Mouse (Mus musculus): ENCODE results near the gene Gss. TPM values are rescaled to one million over a fixed set of nuclear protein-coding genes. Genes with fewer than 3 reads are reported as not detected.
"Not testable (repeated sequence)": the region's sequence is repeated elsewhere in the genome, so short reads cannot be mapped to it uniquely, and the experiment has no call there.

The Gss gene
- polyA plus RNA-seq, 1 experiment from 2014 or later, result 29.8 TPM

GRCm38 (mm10) chr2:155610978-155611377 is 18.4 kb upstream of the Gss start, which contains the start of gene Myh7b:
TSS of gene Myh7b (plus strand) at chr2:155611212.
- Histone ChIP-seq H3K4me1 (ENCODE audit: control insufficient read depth, insufficient read depth, low read length) (no peaks in the 10 kb centered on the region), H3K4me3 (ENCODE audit: low read length) (no peak within 1 kb of the TSS), H3K4me2 (replicated peaks; ENCODE audit: low read depth, low read length) (no peak within 1 kb of the TSS), H3K9ac (ENCODE audit: low read depth, low read length) (no peak within 1 kb of the TSS), H3K36me3 (ENCODE audit: control insufficient read depth, insufficient read depth, low read length) (no peaks in the 10 kb centered on the region), H3K27ac (ENCODE audit: low read depth, low read length) (no peak within 1 kb of the TSS), H3K27me3 (ENCODE audit: control insufficient read depth, insufficient read depth, low read length) (no peaks in the 10 kb centered on the region), H3K9me3 (ENCODE audit: control insufficient read depth, low read length) (no peaks in the 10 kb centered on the region)
- ATAC-seq (ENCODE audit: low FRiP score, low TSS enrichment), result no peak
- 34% methylated on average over 4 of the region's 4 CpGs for WGBS

DNA sequence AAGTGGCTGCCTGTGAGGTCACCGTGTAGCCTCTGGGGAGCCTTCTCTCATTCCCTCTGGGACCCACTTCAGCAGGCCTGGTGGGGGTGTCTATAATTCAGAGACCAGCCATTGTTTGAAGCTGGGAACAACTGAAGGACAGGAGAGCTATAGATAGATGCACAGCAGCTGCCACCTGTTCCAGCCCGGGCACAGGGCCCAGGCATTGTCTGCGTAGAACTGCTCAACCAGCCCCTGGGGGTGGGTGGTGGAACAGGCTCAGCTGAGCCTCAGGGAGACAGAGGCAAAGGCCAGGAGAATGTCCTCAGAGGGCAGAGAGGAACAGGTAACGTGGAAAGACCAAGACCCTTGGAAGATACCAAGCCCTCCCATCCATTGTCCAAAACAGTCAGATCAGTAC is 13.8 kb upstream of the Gss start:
- ATAC-seq (ENCODE audit: low FRiP score, low TSS enrichment), result no peak
- H3K4me2 ChIP-seq (replicated peaks; ENCODE audit: low read depth, low read length), result no peak overlapping the region
- WGBS, result 88% methylated on average over 4 of the region's 4 CpGs
- H3K4me3 ChIP-seq (ENCODE audit: low read length), result no peak overlapping the region
- no peaks in the 10 kb centered on the region for H3K27me3 ChIP-seq (ENCODE audit: control insufficient read depth, insufficient read depth, low read length)
- no peak overlapping the region for H3K9ac ChIP-seq (ENCODE audit: low read depth, low read length)
- no peaks in the 10 kb centered on the region for H3K9me3 ChIP-seq (ENCODE audit: control insufficient read depth, low read length)
- no peak overlapping the region for H3K27ac ChIP-seq (ENCODE audit: low read depth, low read length)
- H3K36me3 ChIP-seq (ENCODE audit: control insufficient read depth, insufficient read depth, low read length), result no peaks in the 10 kb centered on the region
- peaks cover 5% of the 10 kb centered on the region for H3K4me1 ChIP-seq (ENCODE audit: control insufficient read depth, insufficient read depth, low read length)

DNA sequence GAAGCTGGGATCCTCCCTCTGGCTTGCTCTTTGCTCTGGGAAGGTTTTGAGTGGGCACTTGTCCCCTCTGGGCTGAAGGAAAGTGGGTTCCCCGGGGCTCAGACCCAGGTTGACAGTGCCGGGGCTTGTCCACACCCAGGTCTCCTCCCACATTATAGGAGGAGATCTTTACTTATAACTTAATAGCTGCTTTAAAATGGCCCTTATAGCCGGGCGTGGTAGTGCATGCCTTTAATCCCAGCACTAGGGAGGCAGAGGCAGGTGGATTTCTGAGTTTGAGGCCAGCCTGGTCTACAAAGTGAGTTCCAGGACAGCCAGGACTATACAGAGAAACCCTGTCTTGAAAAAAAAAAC is 12.6 kb upstream of the Gss start:
- not testable (repeated sequence) for ATAC-seq (ENCODE audit: low FRiP score, low TSS enrichment); H3K4me3 ChIP-seq (ENCODE audit: low read length); H3K36me3 ChIP-seq (ENCODE audit: control insufficient read depth, insufficient read depth, low read length); H3K4me2 ChIP-seq (replicated peaks; ENCODE audit: low read depth, low read length); H3K27ac ChIP-seq (ENCODE audit: low read depth, low read length); H3K4me1 ChIP-seq (ENCODE audit: control insufficient read depth, insufficient read depth, low read length); H3K9me3 ChIP-seq (ENCODE audit: control insufficient read depth, low read length); H3K9ac ChIP-seq (ENCODE audit: low read depth, low read length); H3K27me3 ChIP-seq (ENCODE audit: control insufficient read depth, insufficient read depth, low read length)
- 73% methylated on average over 4 of the region's 4 CpGs for WGBS

DNA sequence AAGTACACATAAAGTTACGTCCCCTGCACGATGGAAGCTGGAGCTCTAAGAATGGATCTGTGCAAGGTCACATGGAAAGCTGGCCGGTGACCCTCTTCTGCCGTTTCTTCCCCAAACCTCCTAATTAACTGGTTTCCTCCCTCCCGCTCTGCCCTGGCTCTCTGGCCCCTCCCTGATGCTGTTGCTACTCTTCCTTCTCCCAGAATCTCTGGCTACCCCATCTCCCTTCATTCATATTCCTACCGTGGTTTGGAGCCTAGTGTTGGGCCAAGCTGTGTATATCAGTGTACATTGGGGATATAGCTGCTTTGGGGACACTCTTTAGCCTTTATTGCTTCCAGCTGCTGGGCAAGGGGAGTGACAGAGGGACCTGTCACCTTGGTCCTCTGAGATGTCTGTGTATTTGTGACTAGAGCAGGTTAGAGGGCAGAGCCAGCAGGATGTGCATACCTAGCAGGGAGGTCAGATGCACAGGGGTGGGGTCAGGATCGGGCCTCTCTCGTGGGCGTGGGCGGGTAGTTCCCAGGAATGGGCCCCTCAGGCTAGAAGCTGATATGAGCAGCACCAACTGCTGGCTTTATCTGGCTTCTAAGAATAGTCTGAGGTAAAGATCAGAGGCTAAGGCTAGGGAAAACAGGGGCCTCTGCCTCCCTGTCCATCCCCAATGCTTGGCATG is 12.1 kb upstream of the Gss start:
- no peak overlapping the region for H3K4me3 ChIP-seq (ENCODE audit: low read length)
- H3K9me3 ChIP-seq (ENCODE audit: control insufficient read depth, low read length), result no peaks in the 10 kb centered on the region
- no peak overlapping the region for H3K9ac ChIP-seq (ENCODE audit: low read depth, low read length)
- ATAC-seq (ENCODE audit: low FRiP score, low TSS enrichment), result no peak
- H3K4me1 ChIP-seq (ENCODE audit: control insufficient read depth, insufficient read depth, low read length), result peaks cover 5% of the 10 kb centered on the region
- H3K27me3 ChIP-seq (ENCODE audit: control insufficient read depth, insufficient read depth, low read length), result no peaks in the 10 kb centered on the region
- WGBS, result 24% methylated on average over 10 of the region's 10 CpGs
- H3K4me2 ChIP-seq (replicated peaks; ENCODE audit: low read depth, low read length), result no peak overlapping the region
- H3K27ac ChIP-seq (ENCODE audit: low read depth, low read length), result no peak overlapping the region
- H3K36me3 ChIP-seq (ENCODE audit: control insufficient read depth, insufficient read depth, low read length), result no peaks in the 10 kb centered on the region

DNA sequence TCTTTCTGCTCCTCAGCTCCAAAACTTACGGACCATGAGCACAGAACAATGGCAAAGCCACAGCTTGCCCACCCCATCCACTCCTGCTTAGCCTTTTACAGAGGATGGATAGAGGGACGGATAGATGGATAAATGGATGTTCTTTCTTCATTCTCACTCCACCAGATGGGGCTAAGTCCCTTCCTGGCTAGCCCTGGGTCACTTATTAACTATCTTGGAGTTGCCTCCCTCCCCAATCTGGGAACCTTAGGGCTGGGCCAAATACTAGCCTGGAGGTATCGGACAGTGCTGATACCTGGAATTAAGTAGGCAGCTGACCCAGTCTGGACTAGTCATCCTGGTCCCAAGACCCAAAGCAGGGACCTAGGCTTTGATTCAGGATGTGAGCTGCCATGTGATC is 11.1 kb upstream of the Gss start:
- H3K27me3 ChIP-seq (ENCODE audit: control insufficient read depth, insufficient read depth, low read length), result no peaks in the 10 kb centered on the region
- no peak for ATAC-seq (ENCODE audit: low FRiP score, low TSS enrichment)
- whole genome bisulfite sequencing, result 72% methylated on average over 3 of the region's 3 CpGs

DNA sequence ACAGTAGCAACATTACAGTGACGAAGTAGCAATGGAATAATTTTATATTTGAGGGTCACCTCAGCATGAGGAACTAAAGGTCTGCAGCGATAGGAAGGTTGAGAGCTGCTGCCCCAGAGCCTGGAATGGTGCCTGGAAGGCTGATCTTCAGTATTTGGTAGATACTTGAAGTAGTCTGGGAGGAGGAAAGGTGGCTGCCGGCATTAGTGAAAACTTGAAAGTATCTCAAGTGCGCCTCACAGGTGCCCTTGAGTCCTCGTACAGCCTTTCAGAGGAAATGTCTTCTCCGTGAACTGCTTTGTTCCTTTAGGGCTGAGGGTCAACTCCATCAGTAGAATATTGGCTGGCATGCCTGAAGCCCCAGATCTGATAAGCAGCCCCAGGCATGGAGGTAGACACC is 2.9 kb upstream of the Gss start:
- H3K27ac ChIP-seq (ENCODE audit: low read depth, low read length), result no peak overlapping the region
- 85% methylated on average over 6 of the region's 6 CpGs for WGBS

More for the DNA sequence above, 11.1 kb upstream of the Gss start:
- Histone ChIP-seq H3K4me3 (ENCODE audit: low read length) (no peak overlapping the region), H3K36me3 (ENCODE audit: control insufficient read depth, insufficient read depth, low read length) (no peaks in the 10 kb centered on the region), H3K9ac (ENCODE audit: low read depth, low read length) (no peak overlapping the region), H3K27ac (ENCODE audit: low read depth, low read length) (no peak overlapping the region), H3K9me3 (ENCODE audit: control insufficient read depth, low read length) (no peaks in the 10 kb centered on the region), H3K4me2 (replicated peaks; ENCODE audit: low read depth, low read length) (no peak overlapping the region), H3K4me1 (ENCODE audit: control insufficient read depth, insufficient read depth, low read length) (peaks cover 5% of the 10 kb centered on the region)

GRCm38 (mm10) chr2:155592854-155593283 is 259 bp upstream of the Gss start:
- Histone ChIP-seq H3K4me2 (replicated peaks; ENCODE audit: low read depth, low read length) (peak overlapping the region; percentile 85), H3K4me3 (ENCODE audit: low read length) (peak overlapping the region; percentile 70), H3K27ac (ENCODE audit: low read depth, low read length) (peak overlapping the region; percentile 12; the same call in 1 of the 2 replicates), H3K27me3 (ENCODE audit: control insufficient read depth, insufficient read depth, low read length) (no peaks in the 10 kb centered on the region), H3K9ac (ENCODE audit: low read depth, low read length) (peak overlapping the region; percentile 80), H3K9me3 (ENCODE audit: control insufficient read depth, low read length) (no peaks in the 10 kb centered on the region), H3K36me3 (ENCODE audit: control insufficient read depth, insufficient read depth, low read length) (no peaks in the 10 kb centered on the region), H3K4me1 (ENCODE audit: control insufficient read depth, insufficient read depth, low read length) (no peaks in the 10 kb centered on the region)
- no peak for ATAC-seq (ENCODE audit: low FRiP score, low TSS enrichment)
- under 1% methylated on average over 9 of the region's 9 CpGs for WGBS

More for the DNA sequence above, 2.9 kb upstream of the Gss start:
- H3K4me1 ChIP-seq (ENCODE audit: control insufficient read depth, insufficient read depth, low read length), result no peaks in the 10 kb centered on the region
- no peak overlapping the region for H3K9ac ChIP-seq (ENCODE audit: low read depth, low read length)
- H3K36me3 ChIP-seq (ENCODE audit: control insufficient read depth, insufficient read depth, low read length), result no peaks in the 10 kb centered on the region
- ATAC-seq (ENCODE audit: low FRiP score, low TSS enrichment), result no peak
- no peak overlapping the region for H3K4me2 ChIP-seq (replicated peaks; ENCODE audit: low read depth, low read length)
- no peaks in the 10 kb centered on the region for H3K9me3 ChIP-seq (ENCODE audit: control insufficient read depth, low read length)
- H3K27me3 ChIP-seq (ENCODE audit: control insufficient read depth, insufficient read depth, low read length), result no peaks in the 10 kb centered on the region
- H3K4me3 ChIP-seq (ENCODE audit: low read length), result no peak overlapping the region

- 6% methylated on average over 6 of the region's 6 CpGs for WGBS
- peak overlapping the region; percentile 85 for H3K4me2 ChIP-seq (replicated peaks; ENCODE audit: low read depth, low read length)
- no peaks in the 10 kb centered on the region for H3K9me3 ChIP-seq (ENCODE audit: control insufficient read depth, low read length)
- peak overlapping the region; percentile 80 for H3K9ac ChIP-seq (ENCODE audit: low read depth, low read length)
- no peaks in the 10 kb centered on the region for H3K4me1 ChIP-seq (ENCODE audit: control insufficient read depth, insufficient read depth, low read length)
- ATAC-seq (ENCODE audit: low FRiP score, low TSS enrichment), result no peak
- H3K36me3 ChIP-seq (ENCODE audit: control insufficient read depth, insufficient read depth, low read length), result no peaks in the 10 kb centered on the region
- peak overlapping the region; percentile 85 for H3K27ac ChIP-seq (ENCODE audit: low read depth, low read length)
- no peaks in the 10 kb centered on the region for H3K27me3 ChIP-seq (ENCODE audit: control insufficient read depth, insufficient read depth, low read length)
- peak overlapping the region; percentile 70 for H3K4me3 ChIP-seq (ENCODE audit: low read length)
Measured at GRCm38 (mm10) chr2:155591676-155592075, 934 bp downstream of the Gss start.

GRCm38 (mm10) chr2:155590876-155591275 is 1.7 kb downstream of the Gss start:
- Histone ChIP-seq H3K27ac (ENCODE audit: low read depth, low read length) (no peak overlapping the region), H3K9ac (ENCODE audit: low read depth, low read length) (no peak overlapping the region), H3K4me2 (replicated peaks; ENCODE audit: low read depth, low read length) (no peak overlapping the region), H3K36me3 (ENCODE audit: control insufficient read depth, insufficient read depth, low read length) (no peaks in the 10 kb centered on the region), H3K27me3 (ENCODE audit: control insufficient read depth, insufficient read depth, low read length) (no peaks in the 10 kb centered on the region), H3K9me3 (ENCODE audit: control insufficient read depth, low read length) (no peaks in the 10 kb centered on the region), H3K4me1 (ENCODE audit: control insufficient read depth, insufficient read depth, low read length) (no peaks in the 10 kb centered on the region), H3K4me3 (ENCODE audit: low read length) (no peak overlapping the region)
- ATAC-seq (ENCODE audit: low FRiP score, low TSS enrichment), result no peak
- 89% methylated on average over 2 of the region's 2 CpGs for WGBS

Measured in kidney, embryonic 14.5 days (tissue).